Mouse (Mus musculus): ENCODE measurements around the gene Nkain1. TPM values are rescaled to one million over a fixed set of nuclear protein-coding genes. Genes with fewer than 3 reads are reported as not detected.

Nkain1 gene
- polyA plus RNA-seq, 1 experiment from 2014 or later: not detected

DNA sequence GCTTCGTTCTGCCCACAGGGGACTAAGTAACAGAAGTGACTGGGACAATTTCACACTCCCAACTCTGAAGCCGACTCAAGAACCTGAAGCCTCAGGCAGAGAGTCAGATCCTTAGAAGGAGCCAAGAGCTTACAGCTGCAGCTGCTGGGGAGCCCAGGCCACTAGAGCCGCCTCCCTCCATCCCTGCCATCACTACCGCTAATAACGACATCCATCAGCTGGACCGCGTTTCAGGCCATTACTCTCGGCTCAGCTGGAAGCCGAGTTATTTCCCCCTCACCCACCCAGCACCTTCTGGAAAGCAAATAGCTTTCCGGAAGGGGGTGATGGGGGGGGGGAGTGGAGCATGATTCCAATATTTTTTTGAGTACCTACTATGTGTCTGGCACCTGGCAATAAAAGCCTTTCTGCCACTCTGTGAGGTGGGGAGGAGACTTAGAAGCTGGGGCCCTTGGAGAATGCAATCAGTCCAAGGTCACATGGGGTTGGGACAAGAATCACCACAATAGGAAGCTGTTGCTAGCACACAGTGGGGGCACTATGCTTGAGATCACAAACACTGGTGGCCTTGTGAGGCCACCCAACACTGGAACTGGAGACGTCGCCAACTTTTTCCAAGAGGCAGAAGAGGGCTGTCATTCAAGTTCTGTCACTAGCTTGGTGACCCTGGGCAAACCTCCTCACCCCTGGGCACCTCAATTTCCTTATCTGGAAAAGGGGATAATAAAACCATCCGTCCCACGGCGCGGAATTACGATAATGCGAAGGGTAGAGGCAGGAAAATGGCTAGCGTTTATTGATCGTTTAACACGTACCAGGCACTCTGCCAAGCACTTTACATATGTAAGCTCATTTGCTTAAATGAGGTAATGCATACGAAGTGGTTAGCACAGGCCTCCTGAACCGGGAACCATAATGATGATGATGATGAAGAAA is 5.7 kb downstream of the Nkain1 start:
- no peak for DNase-seq
- whole genome bisulfite sequencing (ENCODE audit: insufficient replicate concordance): 75% methylated on average over 23 of the region's 23 CpGs
- no peak for ATAC-seq (ENCODE audit: low read depth)

DNA sequence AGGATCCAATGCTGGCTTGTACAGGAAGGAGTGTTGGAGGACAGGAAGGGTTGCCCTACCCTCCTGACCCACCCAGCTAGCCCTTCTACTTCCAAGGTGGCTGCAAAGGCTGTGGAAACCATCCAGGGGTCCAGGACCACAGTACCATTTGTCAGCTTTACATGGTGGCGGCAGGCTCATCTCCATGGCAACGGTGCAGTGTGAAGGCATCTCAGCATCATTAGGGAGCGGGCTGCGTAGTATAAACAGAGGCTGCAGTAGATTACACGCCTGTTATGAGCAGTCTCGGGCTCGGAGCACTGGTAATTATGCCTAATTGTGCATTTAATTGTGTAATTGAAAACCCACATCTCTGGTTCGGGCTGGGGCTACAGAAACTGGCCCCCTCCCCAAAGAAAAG is 10.2 kb downstream of the Nkain1 start:
- H3K27ac ChIP-seq: no peak overlapping the region
- WGBS (ENCODE audit: insufficient replicate concordance): 62% methylated on average over 8 of the region's 8 CpGs
- H3K27me3 ChIP-seq: no peaks in the 10 kb centered on the region
- no peak overlapping the region for H3K9ac ChIP-seq
- H3K36me3 ChIP-seq: no peaks in the 10 kb centered on the region
- no peaks in the 10 kb centered on the region for H3K9me3 ChIP-seq (replicated peaks)
- ATAC-seq (ENCODE audit: low read depth) (no peak), DNase-seq (no peak)
- no peak overlapping the region for H3K4me2 ChIP-seq
- no peak overlapping the region for H3K4me3 ChIP-seq (replicated peaks)
- H3K4me1 ChIP-seq (replicated peaks): no peaks in the 10 kb centered on the region

More for the DNA sequence above, 5.7 kb downstream of the Nkain1 start:
- Histone ChIP-seq H3K27me3 (peaks cover 29% of the 10 kb centered on the region), H3K36me3 (no peaks in the 10 kb centered on the region), H3K9me3 (replicated peaks) (no peaks in the 10 kb centered on the region), H3K4me2 (no peak overlapping the region), H3K27ac (no peak overlapping the region), H3K9ac (no peak overlapping the region), H3K4me1 (replicated peaks) (peaks cover 3% of the 10 kb centered on the region; the same call in 1 of the 2 replicates), H3K4me3 (replicated peaks) (no peak overlapping the region)

DNA sequence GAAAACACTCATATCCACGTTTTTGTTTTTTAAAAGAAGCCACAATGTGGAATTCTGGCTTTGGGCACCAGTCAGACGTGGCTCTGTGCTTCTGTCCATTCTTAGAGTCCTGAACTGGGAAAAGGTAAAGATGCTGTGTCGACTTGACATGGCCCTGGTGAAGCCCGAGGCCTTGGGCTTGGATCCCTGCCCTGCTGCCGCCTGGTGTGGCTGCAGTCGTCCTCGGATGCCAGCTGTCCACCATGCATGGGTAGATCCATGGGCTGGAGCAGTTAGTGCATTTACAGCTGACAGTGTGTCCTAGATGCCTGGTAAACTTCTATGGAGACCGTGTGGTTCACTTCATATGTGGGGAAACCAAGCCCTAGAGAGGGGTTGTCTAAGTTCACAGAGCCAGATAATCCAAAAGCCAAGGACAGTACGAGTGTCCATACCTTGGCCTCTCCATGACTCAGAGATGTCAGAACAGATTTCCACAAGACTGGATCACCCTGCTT is 10.7 kb downstream of the Nkain1 start:
- Histone ChIP-seq H3K9me3 (replicated peaks) (no peaks in the 10 kb centered on the region), H3K27ac (no peak overlapping the region), H3K9ac (no peak overlapping the region), H3K4me3 (replicated peaks) (no peak overlapping the region), H3K36me3 (no peaks in the 10 kb centered on the region), H3K27me3 (no peaks in the 10 kb centered on the region), H3K4me2 (no peak overlapping the region), H3K4me1 (replicated peaks) (no peaks in the 10 kb centered on the region)
- 59% methylated on average over 9 of the region's 9 CpGs for WGBS (ENCODE audit: insufficient replicate concordance)
- DNase-seq: no peak
- ATAC-seq (ENCODE audit: low read depth): no peak

DNA sequence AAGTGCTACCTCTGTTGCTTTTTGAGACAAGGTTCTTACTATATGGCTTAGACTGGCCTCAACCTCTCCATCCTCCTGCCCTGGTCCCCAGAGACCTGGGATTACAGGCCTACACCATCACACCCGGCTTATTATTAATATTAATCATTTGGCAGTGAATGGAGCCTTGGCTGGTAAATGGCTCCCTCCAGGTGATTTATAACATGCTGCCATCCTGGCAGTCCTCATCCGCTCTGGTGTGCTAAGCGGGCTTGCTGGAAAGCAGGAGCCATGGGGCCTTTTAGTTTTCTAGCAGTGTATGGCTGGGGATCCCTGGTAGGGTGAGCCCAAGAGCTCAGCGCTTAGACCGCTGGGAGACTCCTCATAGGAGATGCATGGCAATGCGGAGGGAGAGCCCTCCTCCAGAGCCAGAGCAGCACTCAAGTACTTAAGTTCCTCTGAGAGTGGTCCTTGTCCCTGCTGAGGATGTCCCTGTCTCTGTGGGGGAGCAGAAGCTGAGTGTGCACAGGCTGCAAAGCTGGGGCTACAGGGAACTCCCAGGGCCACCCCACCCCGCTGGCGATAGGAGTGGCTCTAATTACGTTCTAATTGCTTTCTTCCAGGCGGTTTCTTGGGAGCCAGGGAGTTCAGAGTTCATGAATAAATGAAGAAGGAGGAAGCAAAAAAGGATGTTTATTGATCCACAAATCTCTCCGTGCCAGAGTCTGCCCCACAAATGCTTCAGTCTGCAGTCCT is 13.2 kb downstream of the Nkain1 start:
- ATAC-seq (ENCODE audit: low read depth) (no peak), DNase-seq (no peak)
- WGBS (ENCODE audit: insufficient replicate concordance): 55% methylated on average over 11 of the region's 11 CpGs
- no peaks in the 10 kb centered on the region for H3K4me1 ChIP-seq (replicated peaks)
- no peak overlapping the region for H3K9ac ChIP-seq
- H3K27ac ChIP-seq: no peak overlapping the region
- no peaks in the 10 kb centered on the region for H3K9me3 ChIP-seq (replicated peaks)
- H3K4me2 ChIP-seq: no peak overlapping the region
- H3K4me3 ChIP-seq (replicated peaks): no peak overlapping the region
- no peaks in the 10 kb centered on the region for H3K36me3 ChIP-seq
- H3K27me3 ChIP-seq: no peaks in the 10 kb centered on the region

DNA sequence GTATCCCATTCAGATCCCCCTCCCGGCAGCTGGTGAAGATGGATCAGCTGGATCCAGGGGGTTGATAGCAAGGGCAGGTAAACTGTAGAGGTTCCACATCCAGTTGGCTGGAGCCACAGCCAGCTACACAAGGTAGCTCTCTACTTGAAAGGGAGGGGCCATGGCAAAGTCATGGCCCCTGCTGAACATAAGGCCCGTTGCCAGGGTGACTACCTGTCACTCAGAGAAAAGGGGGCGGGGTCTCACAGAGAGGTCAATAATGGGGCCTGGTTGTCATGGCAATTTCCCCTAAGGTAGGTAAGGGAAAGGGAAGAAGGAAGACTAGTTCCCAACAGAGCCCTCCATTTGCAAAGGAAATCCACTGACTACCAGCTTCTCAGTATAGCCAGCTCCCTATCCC is 14.8 kb downstream of the Nkain1 start:
- H3K4me3 ChIP-seq (replicated peaks): no peak overlapping the region
- H3K4me2 ChIP-seq: no peak overlapping the region
- no peak overlapping the region for H3K27ac ChIP-seq
- H3K4me1 ChIP-seq (replicated peaks): no peaks in the 10 kb centered on the region
- no peak for ATAC-seq (ENCODE audit: low read depth)
- H3K9me3 ChIP-seq (replicated peaks): no peaks in the 10 kb centered on the region
- 74% methylated on average over 3 of the region's 3 CpGs for WGBS (ENCODE audit: insufficient replicate concordance)
- no peaks in the 10 kb centered on the region for H3K27me3 ChIP-seq
- H3K9ac ChIP-seq: no peak overlapping the region
- H3K36me3 ChIP-seq: no peaks in the 10 kb centered on the region
- no peak for DNase-seq

DNA sequence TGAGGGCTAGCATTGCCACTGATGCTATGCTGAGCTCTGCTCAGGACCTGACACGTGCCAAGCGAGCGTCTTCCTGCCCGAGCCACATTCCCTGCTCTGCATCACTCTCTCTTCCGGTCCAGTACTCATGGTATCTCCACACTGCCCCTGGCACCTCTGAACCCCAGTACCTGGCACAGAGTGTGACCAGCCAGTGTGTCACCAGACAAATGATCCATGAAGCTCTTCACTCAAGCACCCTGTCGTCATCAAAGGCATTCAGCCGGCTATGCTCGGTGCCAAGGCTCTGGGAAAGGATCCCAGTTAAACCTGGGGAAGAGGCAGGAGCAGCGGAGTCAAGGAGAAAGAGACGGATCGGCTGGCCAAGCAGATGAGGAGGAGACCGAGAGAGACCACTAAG is 16.1 kb downstream of the Nkain1 start:
- 81% methylated on average over 12 of the region's 12 CpGs for WGBS (ENCODE audit: insufficient replicate concordance)
- Histone ChIP-seq H3K4me1 (replicated peaks) (peaks cover 3% of the 10 kb centered on the region), H3K9me3 (replicated peaks) (no peaks in the 10 kb centered on the region), H3K4me2 (no peak overlapping the region), H3K9ac (no peak overlapping the region), H3K27ac (no peak overlapping the region), H3K27me3 (no peaks in the 10 kb centered on the region), H3K4me3 (replicated peaks) (no peak overlapping the region), H3K36me3 (no peaks in the 10 kb centered on the region)
- ATAC-seq (ENCODE audit: low read depth): no peak
- no peak for DNase-seq

DNA sequence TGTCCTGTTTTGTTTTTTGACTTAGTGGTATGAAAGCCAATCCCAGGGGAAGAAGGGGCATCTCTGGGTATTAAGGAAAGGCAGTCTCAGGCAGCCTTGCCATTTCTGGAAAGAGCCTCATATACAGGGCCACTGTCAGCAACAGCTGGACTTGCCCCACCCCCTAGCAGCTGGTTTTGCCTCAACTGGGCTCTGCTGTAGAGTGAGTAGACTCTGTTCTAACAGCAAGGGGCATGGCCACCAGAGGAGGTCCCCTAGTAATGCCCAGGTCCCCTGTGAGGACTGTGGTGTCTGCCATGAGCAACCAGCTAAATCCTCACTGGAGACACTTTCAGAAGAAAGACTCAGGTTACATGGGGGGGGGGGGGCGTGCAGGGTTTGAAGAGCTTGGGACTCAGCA is 17.0 kb downstream of the Nkain1 start:
- DNase-seq: no peak
- H3K4me2 ChIP-seq: no peak overlapping the region
- H3K27ac ChIP-seq: no peak overlapping the region
- H3K9ac ChIP-seq: no peak overlapping the region
- no peaks in the 10 kb centered on the region for H3K27me3 ChIP-seq
- ATAC-seq (ENCODE audit: low read depth): no peak
- H3K4me3 ChIP-seq (replicated peaks): no peak overlapping the region
- WGBS (ENCODE audit: insufficient replicate concordance): no CpG with 5 or more reads among the region's 1 CpGs
- no peaks in the 10 kb centered on the region for H3K36me3 ChIP-seq
- H3K9me3 ChIP-seq (replicated peaks): no peaks in the 10 kb centered on the region
- peaks cover 9% of the 10 kb centered on the region for H3K4me1 ChIP-seq (replicated peaks)

DNA sequence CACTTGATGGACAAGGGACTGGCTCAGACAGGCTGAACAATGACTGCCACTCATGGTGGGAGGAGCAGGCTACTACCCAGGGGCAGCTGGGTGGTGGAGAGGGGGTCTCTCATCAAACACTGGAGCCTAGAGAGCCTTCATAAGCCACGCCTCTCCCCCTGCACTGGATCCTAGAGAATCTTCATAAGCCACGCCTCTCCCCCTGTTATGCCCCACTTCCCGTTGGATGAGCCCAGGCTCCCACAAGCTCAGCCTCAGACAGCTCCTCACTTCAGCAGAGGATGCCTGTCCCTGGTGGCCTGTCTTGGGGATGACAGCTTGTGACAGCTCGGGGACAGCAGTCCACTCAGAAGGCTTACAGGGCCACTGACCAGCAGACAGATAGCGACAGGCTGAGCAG is 17.7 kb downstream of the Nkain1 start:
- Histone ChIP-seq H3K9ac (no peak overlapping the region), H3K27ac (no peak overlapping the region), H3K36me3 (no peaks in the 10 kb centered on the region), H3K4me3 (replicated peaks) (no peak overlapping the region), H3K27me3 (no peaks in the 10 kb centered on the region), H3K9me3 (replicated peaks) (no peaks in the 10 kb centered on the region), H3K4me2 (no peak overlapping the region), H3K4me1 (replicated peaks) (peaks cover 9% of the 10 kb centered on the region)
- 47% methylated on average over 5 of the region's 5 CpGs for WGBS (ENCODE audit: insufficient replicate concordance)
- no peak for ATAC-seq (ENCODE audit: low read depth)
- no peak for DNase-seq

DNA sequence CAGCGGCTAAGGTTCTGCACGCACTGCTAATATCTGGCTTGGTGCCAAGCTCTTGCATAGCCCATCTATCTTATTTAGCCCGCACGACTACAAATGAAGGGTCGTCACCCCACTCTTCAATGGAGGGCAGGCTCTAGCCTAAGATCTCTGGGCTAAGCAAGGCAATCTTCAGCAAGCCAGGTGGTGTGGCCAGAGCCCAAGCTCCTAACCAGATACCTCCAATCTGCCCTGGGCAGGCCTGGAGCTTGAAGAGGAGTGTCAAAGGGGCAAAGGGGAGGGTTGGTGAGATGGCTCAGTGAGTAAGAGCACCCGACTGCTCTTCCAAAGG is 20.9 kb downstream of the Nkain1 start:
- H3K9ac ChIP-seq: no peak overlapping the region
- H3K27ac ChIP-seq: no peak overlapping the region
- H3K4me1 ChIP-seq (replicated peaks): peaks cover 9% of the 10 kb centered on the region
- no peaks in the 10 kb centered on the region for H3K9me3 ChIP-seq (replicated peaks)
- DNase-seq (no peak), ATAC-seq (ENCODE audit: low read depth) (no peak)
- no peaks in the 10 kb centered on the region for H3K36me3 ChIP-seq
- WGBS (ENCODE audit: insufficient replicate concordance): 59% methylated on average over 6 of the region's 6 CpGs
- H3K4me2 ChIP-seq: no peak overlapping the region
- no peaks in the 10 kb centered on the region for H3K27me3 ChIP-seq
- H3K4me3 ChIP-seq (replicated peaks): no peak overlapping the region

DNA sequence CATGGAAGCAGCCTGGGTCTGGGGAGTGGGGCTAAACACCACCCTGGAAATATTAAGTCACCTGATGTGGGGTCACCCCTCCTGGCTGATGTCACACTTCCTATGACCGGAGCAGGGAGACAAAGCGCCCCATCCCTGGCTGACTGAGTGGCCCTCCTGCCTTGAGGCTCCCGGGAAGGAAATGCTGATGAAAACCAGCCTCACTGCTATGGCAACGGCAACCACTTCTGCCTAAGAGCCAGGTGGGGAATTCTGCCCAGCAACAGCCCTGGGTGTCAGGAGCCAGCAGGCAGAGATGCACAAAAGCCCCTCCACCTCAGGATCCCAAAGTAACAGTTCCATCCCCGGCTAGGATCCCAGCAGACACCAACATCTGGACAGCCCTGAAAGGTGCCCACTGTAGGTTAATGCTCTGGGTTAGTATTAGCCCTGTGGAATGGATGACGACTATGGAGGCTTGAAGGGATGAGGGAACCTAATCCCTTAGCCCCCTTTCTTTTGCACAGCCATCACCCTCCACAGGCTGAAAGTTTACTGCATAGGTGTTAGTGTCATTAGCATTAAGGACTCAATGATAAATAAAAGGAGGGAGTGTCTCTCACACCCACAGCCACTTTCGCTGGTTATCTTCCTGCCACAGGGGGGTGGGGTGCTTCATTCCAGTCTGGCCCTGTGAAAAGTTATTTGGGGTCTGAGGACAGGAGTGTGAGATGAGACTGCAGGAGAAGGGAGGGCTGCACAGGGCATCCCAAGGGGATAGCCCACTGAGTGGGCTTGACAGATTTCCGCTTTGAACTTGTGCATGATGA is 21.5 kb downstream of the Nkain1 start:
- Histone ChIP-seq H3K4me1 (replicated peaks) (peaks cover 9% of the 10 kb centered on the region), H3K27me3 (no peaks in the 10 kb centered on the region), H3K4me3 (replicated peaks) (no peak overlapping the region), H3K9ac (no peak overlapping the region), H3K4me2 (no peak overlapping the region), H3K9me3 (replicated peaks) (no peaks in the 10 kb centered on the region), H3K27ac (no peak overlapping the region), H3K36me3 (no peaks in the 10 kb centered on the region)
- WGBS (ENCODE audit: insufficient replicate concordance): 34% methylated on average over 8 of the region's 8 CpGs
- DNase-seq: no peak
- ATAC-seq (ENCODE audit: low read depth): peak; percentile 48

DNA sequence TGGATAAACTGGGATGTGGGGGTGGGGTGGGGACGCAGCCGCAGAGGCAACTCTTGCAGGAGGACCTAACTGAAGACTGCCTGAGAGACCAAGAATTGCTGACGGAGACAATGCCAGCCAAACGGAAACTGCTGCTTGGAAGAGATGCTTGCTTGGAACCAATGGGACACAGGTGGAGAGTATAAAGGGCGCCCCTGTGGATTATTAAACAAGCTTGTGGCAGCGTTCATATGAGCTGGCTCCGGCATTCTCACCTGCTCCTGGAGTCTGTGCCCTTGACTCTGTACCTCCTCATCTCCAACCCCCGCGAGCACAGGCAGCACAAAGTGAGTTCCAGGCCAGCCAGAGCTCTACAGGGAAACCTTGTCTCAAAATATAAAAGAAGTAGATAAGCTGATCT is 23.5 kb downstream of the Nkain1 start:
- Histone ChIP-seq H3K4me2 (no peak overlapping the region), H3K4me1 (replicated peaks) (peaks cover 9% of the 10 kb centered on the region), H3K36me3 (no peaks in the 10 kb centered on the region), H3K27me3 (no peaks in the 10 kb centered on the region), H3K9me3 (replicated peaks) (no peaks in the 10 kb centered on the region), H3K9ac (no peak overlapping the region), H3K27ac (no peak overlapping the region), H3K4me3 (replicated peaks) (no peak overlapping the region)
- 78% methylated on average over 9 of the region's 9 CpGs for WGBS (ENCODE audit: insufficient replicate concordance)
- no peak for ATAC-seq (ENCODE audit: low read depth)
- DNase-seq: no peak

Data from liver, embryonic 13.5 days (tissue).